Mouse (Mus musculus): ENCODE results near the gene Dmrtb1. TPM values are rescaled to one million over a fixed set of nuclear protein-coding genes. Genes with fewer than 3 reads are reported as not detected.

The Dmrtb1 gene
- polyA plus RNA-seq (2015; fragmentation: Nextera tagmentation; extraction: Ambion mirVana): 0.12 and 0.25 TPM in 2 replicates

DNA sequence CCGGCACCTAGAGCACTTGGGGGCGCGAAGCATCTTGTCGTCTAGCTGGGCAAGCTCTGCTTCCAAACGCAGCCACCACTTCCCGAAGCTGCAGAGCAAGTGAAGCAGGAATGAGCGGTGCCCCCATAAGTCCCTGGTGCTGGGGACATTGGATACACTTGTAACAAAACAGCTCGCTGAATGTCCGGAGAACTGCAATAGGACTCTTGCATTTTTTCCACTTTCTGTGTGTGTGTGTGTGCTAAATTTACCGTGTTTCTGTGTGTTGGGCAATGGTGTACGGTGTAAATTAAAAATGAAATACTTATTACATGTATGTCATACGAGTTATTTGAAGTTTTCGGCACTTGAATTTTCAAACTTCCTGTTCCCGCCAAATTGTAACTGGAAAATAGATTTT lies at the start of gene Dmrtb1:
Gene Dmrtb1, minus strand, starts transcription at position 101 of the 400 bp plus-strand sequence.
- 87% methylated on average over 14 of the region's 14 CpGs for WGBS
- Histone ChIP-seq H3K36me3 (no peaks in the 10 kb centered on the region), H3K4me3 (replicated peaks) (no peak within 1 kb of the TSS), H3K27ac (replicated peaks) (no peak within 1 kb of the TSS), H3K27me3 (no peaks in the 10 kb centered on the region), H3K4me1 (0 out of 2 replicates have a peak, but pooled peaks cover 3% of the 10 kb centered on the region), H3K9ac (no peak within 1 kb of the TSS), H3K4me2 (replicated peaks) (no peak within 1 kb of the TSS), H3K9me3 (replicated peaks) (no peaks in the 10 kb centered on the region)
- no peak for ATAC-seq (ENCODE audit: insufficient number of reproducible peaks, low FRiP score, low TSS enrichment, low read depth)

DNA sequence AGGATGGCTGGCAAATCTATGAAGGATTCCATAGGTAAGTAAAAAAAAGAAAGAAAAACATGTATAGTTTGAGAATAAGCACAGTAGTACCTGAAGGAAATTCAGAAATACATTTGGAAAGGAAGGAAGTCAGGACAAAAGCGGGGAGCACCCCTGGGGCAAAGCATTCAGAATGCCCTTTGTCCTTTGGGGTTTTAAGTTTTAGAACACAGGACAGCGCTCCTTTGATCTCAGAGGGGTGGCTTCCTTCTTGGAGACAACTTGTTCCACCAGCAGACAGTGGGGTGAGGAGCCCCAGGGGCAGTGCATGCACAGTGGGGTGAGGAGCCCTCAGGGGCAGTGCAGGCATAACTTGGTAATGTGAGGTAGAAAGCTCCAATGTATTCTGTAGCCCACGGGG lies 49.6 kb upstream of the Dmrtb1 start:
- 25% methylated on average over 3 of the region's 3 CpGs for WGBS
- Histone ChIP-seq H3K9ac (no peak overlapping the region), H3K36me3 (no peaks in the 10 kb centered on the region), H3K4me1 (peaks cover 11% of the 10 kb centered on the region; the same call in 1 of the 2 replicates), H3K27me3 (no peaks in the 10 kb centered on the region), H3K27ac (replicated peaks) (no peak overlapping the region), H3K4me3 (replicated peaks) (no peak overlapping the region), H3K9me3 (replicated peaks) (no peaks in the 10 kb centered on the region), H3K4me2 (replicated peaks) (no peak overlapping the region)
- no peak for ATAC-seq (ENCODE audit: insufficient number of reproducible peaks, low FRiP score, low TSS enrichment, low read depth)

DNA sequence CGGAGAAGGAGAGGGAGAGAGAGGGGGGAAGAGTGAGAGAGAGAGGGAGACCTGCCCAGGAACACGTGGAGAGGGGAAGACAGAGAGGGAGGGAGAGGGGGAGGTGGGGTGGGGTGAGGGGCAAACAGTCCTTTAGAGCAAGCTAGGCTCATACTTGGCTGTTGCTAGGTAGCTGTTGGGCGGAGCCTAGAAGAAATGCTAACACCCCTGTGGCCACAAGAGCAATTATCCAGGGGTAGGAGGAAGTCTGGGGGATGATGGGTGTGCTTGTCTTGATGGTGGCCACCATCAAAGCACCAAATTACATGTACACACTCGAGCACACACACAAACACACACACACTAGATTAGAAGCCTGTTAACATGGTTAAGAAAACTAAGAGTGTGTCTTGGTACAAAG lies 48.6 kb upstream of the Dmrtb1 start:
- Histone ChIP-seq H3K9ac (no peak overlapping the region), H3K4me3 (replicated peaks) (no peak overlapping the region), H3K27me3 (no peaks in the 10 kb centered on the region), H3K27ac (replicated peaks) (no peak overlapping the region), H3K9me3 (replicated peaks) (no peaks in the 10 kb centered on the region), H3K4me1 (peaks cover 11% of the 10 kb centered on the region; the same call in 1 of the 2 replicates), H3K4me2 (replicated peaks) (no peak overlapping the region), H3K36me3 (no peaks in the 10 kb centered on the region)
- ATAC-seq (ENCODE audit: insufficient number of reproducible peaks, low FRiP score, low TSS enrichment, low read depth): no peak
- WGBS: 31% methylated on average over 4 of the region's 4 CpGs

DNA sequence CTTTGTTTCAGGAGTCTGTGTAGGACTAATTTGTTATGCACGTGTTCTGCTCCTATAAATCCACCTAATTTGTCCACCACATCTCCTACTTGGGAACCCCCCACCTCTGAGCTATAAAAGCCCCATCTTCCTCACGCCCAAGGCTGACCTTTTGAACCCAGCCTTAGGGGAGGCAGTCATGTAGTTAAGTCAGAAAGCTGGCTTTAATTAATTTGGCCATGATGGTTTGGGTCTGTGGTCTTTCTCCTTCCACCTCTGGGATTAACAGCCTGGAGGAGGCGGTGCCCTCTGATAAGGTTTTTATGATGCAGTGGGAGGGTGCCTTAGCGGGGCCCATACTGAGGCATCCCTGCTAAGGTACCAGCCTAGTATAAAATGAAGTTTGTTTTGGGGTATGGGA lies 48.2 kb upstream of the Dmrtb1 start:
- H3K36me3 ChIP-seq: no peaks in the 10 kb centered on the region
- no peak for ATAC-seq (ENCODE audit: insufficient number of reproducible peaks, low FRiP score, low TSS enrichment, low read depth)
- peaks cover 11% of the 10 kb centered on the region; the same call in 1 of the 2 replicates for H3K4me1 ChIP-seq
- H3K9me3 ChIP-seq (replicated peaks): no peaks in the 10 kb centered on the region
- H3K27me3 ChIP-seq: no peaks in the 10 kb centered on the region
- H3K4me3 ChIP-seq (replicated peaks): no peak overlapping the region
- no peak overlapping the region for H3K27ac ChIP-seq (replicated peaks)
- no peak overlapping the region for H3K9ac ChIP-seq
- no peak overlapping the region for H3K4me2 ChIP-seq (replicated peaks)
- WGBS: 32% methylated on average over 4 of the region's 4 CpGs

DNA sequence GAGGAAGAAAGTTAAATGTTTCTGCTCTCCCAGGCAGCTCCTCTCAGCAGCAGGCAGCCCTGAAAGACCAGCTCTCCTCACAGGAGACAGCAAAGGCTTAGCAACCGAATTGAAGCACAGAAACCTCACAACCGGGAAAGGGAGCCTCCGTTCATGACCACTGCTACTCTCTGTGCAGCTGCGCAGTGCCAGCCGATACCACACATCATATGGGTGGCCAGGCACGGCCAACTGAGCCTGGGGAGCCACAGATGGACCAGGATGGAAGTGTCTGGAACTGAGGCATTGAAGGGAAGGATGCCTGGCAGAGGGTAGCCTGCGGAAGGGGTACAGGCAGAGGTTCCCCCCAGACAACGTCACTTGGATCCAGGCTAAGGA lies 47.0 kb upstream of the Dmrtb1 start:
- no peaks in the 10 kb centered on the region for H3K27me3 ChIP-seq
- H3K36me3 ChIP-seq: no peaks in the 10 kb centered on the region
- no peak overlapping the region for H3K9ac ChIP-seq
- no peaks in the 10 kb centered on the region for H3K9me3 ChIP-seq (replicated peaks)
- ATAC-seq (ENCODE audit: insufficient number of reproducible peaks, low FRiP score, low TSS enrichment, low read depth): no peak
- 52% methylated on average over 8 of the region's 8 CpGs for WGBS
- no peak overlapping the region for H3K27ac ChIP-seq (replicated peaks)
- H3K4me2 ChIP-seq (replicated peaks): no peak overlapping the region
- peaks cover 11% of the 10 kb centered on the region; the same call in 1 of the 2 replicates for H3K4me1 ChIP-seq
- H3K4me3 ChIP-seq (replicated peaks): no peak overlapping the region

DNA sequence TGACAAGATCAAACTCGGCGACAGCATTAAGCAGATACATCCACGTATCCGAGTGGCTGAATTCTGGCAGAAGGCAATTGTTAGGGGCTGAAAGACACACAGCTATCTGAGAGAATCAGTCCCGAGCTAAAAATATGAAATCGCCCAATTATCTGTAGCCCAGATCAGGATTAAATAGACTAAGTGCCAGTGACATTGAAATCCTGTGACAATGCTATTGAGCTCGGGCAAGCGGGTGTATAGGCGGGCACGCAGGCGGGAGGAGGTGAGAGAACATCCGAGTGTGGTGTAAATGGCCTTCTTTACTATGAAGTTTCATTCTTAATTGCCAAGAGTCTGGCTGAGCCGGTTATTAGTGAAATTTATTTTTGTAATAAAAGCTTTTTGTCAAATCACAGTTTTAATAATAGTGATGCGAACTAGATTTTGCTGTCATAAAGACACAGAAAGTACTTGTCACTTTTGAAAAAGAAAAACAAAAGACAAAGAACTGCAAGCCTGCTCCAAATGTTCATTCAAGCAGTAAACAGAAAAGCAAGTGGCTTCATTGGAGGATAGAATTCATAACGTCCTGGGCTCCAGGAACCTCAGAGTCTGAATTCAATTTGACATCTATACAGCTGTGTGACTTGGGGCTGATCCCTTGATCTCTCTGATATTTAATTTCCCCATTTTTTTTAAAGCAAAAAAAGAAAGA lies 46.5 kb upstream of the Dmrtb1 start:
- no peaks in the 10 kb centered on the region for H3K27me3 ChIP-seq
- WGBS: 78% methylated on average over 15 of the region's 15 CpGs
- no peak overlapping the region for H3K4me2 ChIP-seq (replicated peaks)
- ATAC-seq (ENCODE audit: insufficient number of reproducible peaks, low FRiP score, low TSS enrichment, low read depth): no peak
- no peak overlapping the region for H3K9ac ChIP-seq
- peaks cover 11% of the 10 kb centered on the region; the same call in 1 of the 2 replicates for H3K4me1 ChIP-seq
- no peaks in the 10 kb centered on the region for H3K9me3 ChIP-seq (replicated peaks)
- H3K27ac ChIP-seq (replicated peaks): no peak overlapping the region
- H3K36me3 ChIP-seq: no peaks in the 10 kb centered on the region
- no peak overlapping the region for H3K4me3 ChIP-seq (replicated peaks)

DNA sequence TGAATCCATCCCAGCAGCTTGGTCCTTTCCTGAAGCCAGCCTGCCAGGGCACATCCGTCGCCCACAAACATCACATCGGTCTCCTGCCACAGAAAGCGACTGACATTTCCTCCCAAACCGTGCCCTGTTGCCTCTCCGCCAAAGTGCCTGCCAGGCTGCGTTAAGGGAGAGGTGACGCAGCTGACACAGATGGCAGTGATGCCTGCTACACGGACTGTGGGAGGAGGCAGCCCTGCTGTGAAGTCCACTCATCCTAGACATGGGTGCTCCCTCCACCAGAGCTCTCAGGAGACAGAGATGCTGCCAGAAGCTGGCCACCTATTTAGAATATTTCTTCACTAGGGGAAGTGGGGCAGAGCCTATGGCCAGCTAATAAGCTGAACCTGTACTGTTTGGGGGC lies 41.4 kb upstream of the Dmrtb1 start:
- H3K4me3 ChIP-seq (replicated peaks): no peak overlapping the region
- H3K27me3 ChIP-seq: no peaks in the 10 kb centered on the region
- H3K9me3 ChIP-seq (replicated peaks): no peaks in the 10 kb centered on the region
- no peak overlapping the region for H3K9ac ChIP-seq
- 53% methylated on average over 9 of the region's 9 CpGs for WGBS
- no peak overlapping the region for H3K4me2 ChIP-seq (replicated peaks)
- ATAC-seq (ENCODE audit: insufficient number of reproducible peaks, low FRiP score, low TSS enrichment, low read depth): no peak
- H3K4me1 ChIP-seq: no peaks in the 10 kb centered on the region
- no peaks in the 10 kb centered on the region for H3K36me3 ChIP-seq
- no peak overlapping the region for H3K27ac ChIP-seq (replicated peaks)

DNA sequence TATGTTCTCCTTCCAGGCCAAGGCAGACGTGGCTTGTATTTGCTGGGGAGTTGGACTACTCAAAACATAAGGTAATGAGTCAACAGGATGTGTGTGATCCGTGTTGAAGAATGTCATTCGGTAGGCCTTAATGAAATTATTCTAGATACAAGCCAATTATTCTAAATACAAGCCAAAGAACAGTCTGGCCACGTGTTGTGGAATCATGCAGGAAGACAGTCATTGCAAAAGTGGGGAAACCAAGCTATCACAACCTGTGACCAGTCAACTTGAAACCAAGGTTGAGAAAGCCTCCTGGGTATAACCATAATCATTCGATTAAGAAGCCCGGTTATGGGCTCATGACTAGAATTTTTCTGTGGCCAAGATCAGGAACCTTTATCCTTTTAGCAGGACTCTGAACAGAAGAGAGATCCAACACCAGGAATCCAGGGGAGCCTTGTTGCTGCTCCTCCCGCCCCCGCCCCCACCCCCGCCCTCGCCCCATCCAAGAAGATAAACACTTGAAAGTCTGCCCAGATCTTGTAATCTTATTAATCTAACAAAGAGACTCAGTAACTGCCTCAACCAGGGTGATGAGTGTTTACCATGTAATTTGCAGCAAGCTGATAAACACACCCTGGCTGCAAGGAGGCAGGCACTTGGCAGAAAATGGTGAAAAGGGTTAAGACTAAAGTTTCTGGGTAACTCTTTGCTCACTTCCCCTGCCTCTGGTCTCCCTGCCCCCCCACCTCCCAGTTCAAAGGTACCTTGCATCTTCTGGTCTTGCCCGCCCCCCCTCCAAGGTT lies 36.2 kb upstream of the Dmrtb1 start:
- no peak overlapping the region for H3K4me3 ChIP-seq (replicated peaks)
- H3K27me3 ChIP-seq: no peaks in the 10 kb centered on the region
- ATAC-seq (ENCODE audit: insufficient number of reproducible peaks, low FRiP score, low TSS enrichment, low read depth): no peak
- no peak overlapping the region for H3K9ac ChIP-seq
- H3K4me2 ChIP-seq (replicated peaks): no peak overlapping the region
- 66% methylated on average over 11 of the region's 11 CpGs for WGBS
- H3K9me3 ChIP-seq (replicated peaks): no peaks in the 10 kb centered on the region
- no peak overlapping the region for H3K27ac ChIP-seq (replicated peaks)
- H3K36me3 ChIP-seq: no peaks in the 10 kb centered on the region
- H3K4me1 ChIP-seq: peaks cover 5% of the 10 kb centered on the region; the same call in 1 of the 2 replicates

DNA sequence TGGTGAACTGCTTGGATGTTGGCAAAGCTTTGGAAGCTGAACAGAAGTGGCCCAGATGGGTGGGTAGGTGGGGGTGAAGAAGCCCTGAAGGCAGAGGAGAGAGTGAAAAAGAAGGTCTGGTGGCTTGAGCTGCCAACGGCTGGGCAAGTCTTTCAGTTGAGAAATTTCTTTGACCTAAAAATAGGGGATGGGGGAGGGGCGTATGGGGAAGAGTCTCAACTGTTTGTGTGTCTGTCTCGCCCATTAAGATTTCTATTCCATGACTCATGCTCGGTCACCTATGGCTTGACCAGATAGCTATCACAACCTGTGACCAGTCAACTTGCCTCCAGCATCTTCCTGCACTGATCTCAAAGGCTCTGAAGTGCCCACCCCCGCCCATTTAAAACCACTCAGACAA lies 35.1 kb upstream of the Dmrtb1 start:
- no peak overlapping the region for H3K27ac ChIP-seq (replicated peaks)
- no peak overlapping the region for H3K4me2 ChIP-seq (replicated peaks)
- no peaks in the 10 kb centered on the region for H3K36me3 ChIP-seq
- H3K4me3 ChIP-seq (replicated peaks): no peak overlapping the region
- no peak overlapping the region for H3K9ac ChIP-seq
- no peaks in the 10 kb centered on the region for H3K27me3 ChIP-seq
- 59% methylated on average over 5 of the region's 5 CpGs for WGBS
- ATAC-seq (ENCODE audit: insufficient number of reproducible peaks, low FRiP score, low TSS enrichment, low read depth): no peak
- H3K9me3 ChIP-seq (replicated peaks): no peaks in the 10 kb centered on the region
- H3K4me1 ChIP-seq: peaks cover 5% of the 10 kb centered on the region; the same call in 1 of the 2 replicates

GRCm38 (mm10) chr4:107718720-107719119 lies 34.7 kb upstream of the Dmrtb1 start:
- Histone ChIP-seq H3K27ac (replicated peaks) (no peak overlapping the region), H3K27me3 (no peaks in the 10 kb centered on the region), H3K9ac (no peak overlapping the region), H3K36me3 (no peaks in the 10 kb centered on the region), H3K9me3 (replicated peaks) (no peaks in the 10 kb centered on the region), H3K4me1 (peaks cover 5% of the 10 kb centered on the region; the same call in 1 of the 2 replicates), H3K4me3 (replicated peaks) (no peak overlapping the region), H3K4me2 (replicated peaks) (no peak overlapping the region)
- no peak for ATAC-seq (ENCODE audit: insufficient number of reproducible peaks, low FRiP score, low TSS enrichment, low read depth)
- 67% methylated on average over 8 of the region's 8 CpGs for WGBS

- no peak overlapping the region for H3K4me2 ChIP-seq (replicated peaks)
- peaks cover 5% of the 10 kb centered on the region; the same call in 1 of the 2 replicates for H3K4me1 ChIP-seq
- ATAC-seq (ENCODE audit: insufficient number of reproducible peaks, low FRiP score, low TSS enrichment, low read depth): no peak
- H3K4me3 ChIP-seq (replicated peaks): no peak overlapping the region
- 47% methylated on average over 8 of the region's 8 CpGs for WGBS
- H3K27ac ChIP-seq (replicated peaks): no peak overlapping the region
- H3K36me3 ChIP-seq: no peaks in the 10 kb centered on the region
- no peak overlapping the region for H3K9ac ChIP-seq
- no peaks in the 10 kb centered on the region for H3K27me3 ChIP-seq
- H3K9me3 ChIP-seq (replicated peaks): no peaks in the 10 kb centered on the region
Observed at GRCm38 (mm10) chr4:107717718-107718313, 33.8 kb upstream of the Dmrtb1 start.
